Mouse (Mus musculus) adrenal gland, adult (tissue): Measurements from ENCODE around the gene Lst1.

ENCODE experiments used
- DNase-seq, 2 experiments: peaks; one replicate each; pipeline ENCODE4 v3.0.0; 2022 to 2023; ENCODE audit warnings: low spot score in 1 of 2; ENCODE audit not compliant: inconsistent age in 2 of 2

Gene Lst1

DNA sequence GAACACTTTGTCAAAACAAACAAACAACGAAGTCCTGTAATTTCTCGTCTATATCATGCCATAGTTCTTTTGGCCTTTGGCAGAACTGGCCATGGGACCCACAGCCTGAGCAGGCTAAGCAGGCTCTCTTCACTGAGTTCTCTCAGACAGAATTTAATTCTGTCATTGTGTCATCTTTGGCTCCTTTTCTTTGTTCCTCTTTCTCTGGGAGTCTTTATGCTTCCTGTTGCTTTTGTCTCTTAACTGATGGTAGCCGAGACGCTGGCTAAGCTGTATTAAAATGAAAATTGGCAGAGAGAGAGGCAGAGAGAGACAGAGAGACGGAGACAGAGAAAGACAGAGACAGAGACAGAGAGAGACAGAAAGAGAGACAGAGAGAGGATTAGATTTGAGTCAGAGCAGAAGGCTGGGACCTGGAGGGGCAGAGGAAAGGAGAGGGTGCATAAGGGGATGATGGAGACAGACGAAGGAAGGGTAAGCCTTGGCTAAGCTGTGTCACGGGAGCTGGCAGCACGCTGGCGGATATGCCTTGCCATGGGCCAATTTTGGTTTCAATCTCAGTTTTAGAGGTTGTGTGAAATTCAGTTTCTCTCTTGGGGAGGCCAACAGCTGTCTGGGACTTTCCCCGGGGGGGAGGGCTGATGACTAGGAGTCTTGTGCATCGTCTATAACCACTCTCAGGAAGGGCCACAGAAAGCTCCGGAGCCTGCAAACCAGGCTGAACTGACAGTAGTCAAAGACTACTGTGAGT is 21.7 kb upstream of the Lst1 start:
- DNase-seq, result no peak

DNA sequence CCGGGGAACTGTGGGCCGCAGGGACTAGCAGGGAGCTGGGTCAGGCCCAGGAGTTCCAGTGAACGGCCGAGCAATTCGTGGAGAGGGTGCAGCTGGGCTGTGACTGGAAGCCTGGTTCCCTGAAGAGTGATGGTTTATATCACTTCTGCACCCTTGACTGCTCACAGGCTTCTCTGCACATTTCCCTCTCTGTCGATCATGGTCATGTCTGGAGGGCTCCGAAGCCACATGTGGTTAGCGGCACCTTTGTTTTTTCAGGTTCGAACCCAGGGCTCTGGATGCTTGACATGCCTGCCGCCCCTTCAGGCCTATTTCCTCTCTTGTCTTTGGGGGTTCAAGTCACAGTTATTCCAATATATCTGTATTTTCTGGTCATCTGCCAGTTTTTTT is 17.1 kb upstream of the Lst1 start:
- no peak for DNase-seq

DNA sequence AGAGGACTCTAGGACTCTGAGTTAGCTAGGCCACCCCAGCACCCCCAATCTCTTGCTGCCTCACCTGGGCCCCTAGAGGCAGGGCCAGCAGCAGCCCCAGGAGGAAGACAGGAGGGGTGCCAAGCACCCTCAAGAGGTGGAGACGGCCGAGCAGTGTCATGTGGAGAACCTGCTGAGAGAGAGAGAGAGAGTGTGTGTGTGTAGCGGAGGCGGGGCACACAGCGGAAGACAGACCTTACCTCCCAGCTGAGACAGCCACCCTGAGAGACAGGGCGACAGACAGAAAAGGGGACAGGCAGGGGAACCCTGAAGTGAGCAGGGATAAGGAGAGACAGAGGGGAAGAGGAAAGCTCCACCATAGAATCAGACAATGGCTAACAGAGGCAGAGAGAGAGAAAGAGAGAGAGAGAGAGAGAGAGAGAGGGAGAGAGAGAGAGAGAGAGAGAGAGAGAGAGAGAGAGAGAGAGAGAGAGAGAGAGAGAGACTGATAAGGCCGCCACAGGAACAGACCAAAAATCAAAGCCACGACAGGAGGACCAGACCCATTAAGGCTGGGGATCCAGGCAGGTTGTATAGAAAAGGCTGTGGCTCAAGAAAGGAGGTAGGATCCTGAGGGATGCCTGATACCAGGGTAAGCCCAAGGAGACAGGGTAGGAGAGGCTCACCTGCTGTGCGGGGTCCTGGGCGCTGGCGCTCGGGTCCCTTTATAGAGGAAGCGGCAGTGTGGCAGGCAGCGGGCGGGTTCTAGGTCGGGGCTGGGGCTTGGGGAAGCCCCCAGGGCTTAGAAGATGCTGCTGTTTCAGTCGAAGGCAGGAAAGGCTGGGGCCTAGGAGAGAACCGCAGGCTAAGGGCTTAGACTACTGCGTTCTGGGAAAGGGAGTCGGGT is 16.5 kb upstream of the Lst1 start, which contains the start of gene Lta:
Gene Lta (minus strand): TSS at position 858 of the 886 bp plus-strand sequence.
- DNase-seq, result no peak

DNA sequence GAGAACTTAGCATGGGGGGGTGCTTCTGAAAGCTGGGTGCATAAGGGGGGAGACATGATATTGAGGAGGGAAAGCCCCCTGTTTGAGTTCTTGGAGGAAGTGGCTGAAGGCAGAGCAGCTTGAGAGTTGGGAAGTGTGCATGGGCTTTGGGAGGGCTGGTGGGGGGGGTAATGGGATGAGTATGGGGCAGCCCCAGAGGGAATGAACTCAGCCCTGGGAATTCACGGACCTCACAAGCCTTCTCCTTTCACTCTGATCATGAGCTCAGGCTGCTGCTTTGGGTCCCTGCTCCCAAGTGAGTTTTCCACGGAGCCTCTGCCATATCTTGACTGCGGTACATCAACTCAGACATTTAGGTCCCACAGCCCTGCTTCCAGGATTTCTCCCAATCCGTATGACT is 14.2 kb upstream of the Lst1 start:
- no peak for DNase-seq

DNA sequence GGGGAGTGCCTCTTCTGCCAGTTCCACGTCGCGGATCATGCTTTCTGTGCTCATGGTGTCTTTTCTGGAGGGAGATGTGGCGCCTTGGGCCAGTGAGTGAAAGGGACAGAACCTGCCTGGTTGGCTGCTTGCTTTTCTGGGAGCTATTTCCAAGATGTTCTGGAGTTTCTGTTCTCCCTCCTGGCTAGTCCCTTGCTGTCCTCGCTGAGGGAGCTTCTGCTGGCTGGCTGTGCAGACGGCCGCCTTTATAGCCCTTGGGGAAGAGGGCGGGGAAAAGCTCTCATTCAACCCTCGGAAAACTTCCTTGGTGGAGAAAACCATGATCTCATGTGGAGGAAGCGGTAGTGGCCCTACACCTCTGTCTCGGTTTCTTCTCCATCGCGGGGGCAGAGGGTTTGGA is 13.5 kb upstream of the Lst1 start, which contains the start of gene Tnf:
Gene Tnf (minus strand): TSS at position 221 of the 400 bp plus-strand sequence.
- peak; percentile 61 to 76 for DNase-seq

DNA sequence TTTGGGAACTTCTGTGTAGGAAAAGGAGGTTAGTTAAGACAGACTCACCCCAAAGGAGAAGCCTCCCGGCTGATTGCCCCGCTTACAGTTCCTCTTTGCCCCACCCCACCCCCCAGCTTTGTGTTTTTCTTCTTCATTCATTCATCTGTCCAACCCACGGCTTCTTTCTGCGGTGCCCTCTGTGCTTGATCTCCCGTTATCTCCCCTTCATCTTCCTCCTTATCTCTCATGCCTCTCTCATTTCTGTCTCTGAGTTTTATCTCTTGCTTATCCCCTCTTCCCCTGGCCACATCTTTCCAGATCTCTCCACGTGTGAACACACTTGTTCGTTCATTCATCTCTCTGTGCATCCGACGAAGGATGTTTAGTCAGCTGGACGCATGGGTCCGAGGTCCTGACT is 12.9 kb upstream of the Lst1 start:
- DNase-seq, result no peak

DNA sequence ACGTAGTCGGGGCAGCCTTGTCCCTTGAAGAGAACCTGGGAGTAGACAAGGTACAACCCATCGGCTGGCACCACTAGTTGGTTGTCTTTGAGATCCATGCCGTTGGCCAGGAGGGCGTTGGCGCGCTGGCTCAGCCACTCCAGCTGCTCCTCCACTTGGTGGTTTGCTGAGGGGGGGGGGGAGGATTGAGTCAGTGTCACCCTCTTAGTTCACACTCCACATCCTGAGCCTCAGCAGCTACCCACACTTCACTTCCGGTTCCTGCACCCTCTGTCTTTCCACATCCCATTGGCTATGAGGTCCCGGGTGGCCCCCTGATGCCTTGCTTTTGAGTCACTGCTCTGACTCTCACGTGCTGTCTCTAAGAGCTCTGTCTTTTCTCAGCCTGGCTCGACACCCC is 12.2 kb upstream of the Lst1 start:
- DNase-seq, result no peak

DNA sequence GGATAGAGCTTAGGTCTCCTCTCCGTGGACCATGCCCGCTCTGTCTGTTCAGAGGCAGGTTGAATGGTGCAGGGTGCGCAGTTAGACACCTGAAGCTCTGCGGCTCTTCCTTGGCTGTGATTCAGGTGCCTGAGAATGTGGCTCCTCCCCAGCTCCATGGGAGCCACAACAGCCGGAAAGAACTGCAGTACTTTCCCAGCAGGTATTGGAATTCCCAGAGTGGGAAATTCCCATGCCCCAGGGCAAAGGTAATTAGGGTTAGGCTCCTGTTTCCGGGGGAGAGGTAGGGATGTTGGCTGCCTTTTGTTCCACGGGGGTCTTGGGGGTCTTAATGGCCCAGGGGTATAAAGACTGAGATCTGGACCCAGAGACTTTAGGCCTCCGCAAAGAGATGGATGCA is 10.7 kb upstream of the Lst1 start:
- no peak for DNase-seq

DNA sequence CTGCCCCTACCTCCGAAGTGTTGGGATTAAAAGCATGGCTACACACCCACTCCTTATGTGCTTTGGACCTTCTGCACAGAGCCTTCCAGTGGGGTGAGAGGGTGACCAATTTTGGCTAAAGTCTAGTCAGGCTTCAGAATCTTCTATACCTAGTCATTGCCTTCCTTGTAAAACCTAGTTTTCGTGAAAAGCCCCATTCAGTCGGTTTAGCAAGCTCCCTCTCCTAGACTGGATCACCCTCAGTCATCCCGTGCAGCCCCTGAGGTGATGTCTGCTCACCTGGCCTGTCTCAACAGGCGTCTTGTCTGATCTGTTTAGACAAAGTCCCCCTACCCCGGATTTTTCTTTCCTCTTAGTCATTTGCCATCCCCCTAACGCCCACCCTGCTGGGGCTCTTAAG is 9.8 kb upstream of the Lst1 start:
- no peak for DNase-seq

DNA sequence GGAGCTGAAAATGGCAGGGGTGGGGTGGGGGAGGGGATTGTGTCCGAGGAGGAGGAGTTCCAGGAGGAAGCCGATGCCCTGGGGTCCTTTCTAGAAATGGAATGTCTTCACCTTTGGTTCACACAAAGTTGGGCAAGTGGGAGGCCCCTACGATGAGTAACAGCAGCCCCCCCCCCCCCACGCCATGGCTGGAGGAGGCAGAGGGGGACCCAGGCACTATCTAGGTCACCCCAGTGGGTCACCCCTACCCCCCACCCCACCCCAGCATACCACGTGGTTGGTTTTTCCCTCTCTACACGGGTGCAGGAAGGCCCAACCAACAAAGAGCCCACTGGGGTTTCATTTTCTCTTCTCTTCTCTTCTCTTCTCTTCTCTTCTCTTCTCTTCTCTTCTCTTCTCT is 8.9 kb upstream of the Lst1 start:
- no peak for DNase-seq

DNA sequence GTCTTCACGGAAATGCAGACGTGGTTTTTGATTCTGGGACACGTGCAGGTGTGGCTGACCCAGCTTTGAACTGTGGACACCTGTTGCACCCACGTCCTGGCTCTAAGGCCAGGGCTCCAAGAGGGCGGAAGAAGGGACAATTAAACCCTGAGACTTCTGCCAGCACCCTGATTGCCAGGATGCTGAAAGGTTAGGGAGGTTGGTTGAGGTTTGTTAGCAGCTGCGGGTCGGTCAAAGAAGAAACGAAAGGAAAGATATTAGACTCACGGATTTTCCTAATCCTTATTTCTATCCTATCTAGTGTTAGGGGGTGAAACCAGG is 8.0 kb upstream of the Lst1 start:
- DNase-seq, result no peak

DNA sequence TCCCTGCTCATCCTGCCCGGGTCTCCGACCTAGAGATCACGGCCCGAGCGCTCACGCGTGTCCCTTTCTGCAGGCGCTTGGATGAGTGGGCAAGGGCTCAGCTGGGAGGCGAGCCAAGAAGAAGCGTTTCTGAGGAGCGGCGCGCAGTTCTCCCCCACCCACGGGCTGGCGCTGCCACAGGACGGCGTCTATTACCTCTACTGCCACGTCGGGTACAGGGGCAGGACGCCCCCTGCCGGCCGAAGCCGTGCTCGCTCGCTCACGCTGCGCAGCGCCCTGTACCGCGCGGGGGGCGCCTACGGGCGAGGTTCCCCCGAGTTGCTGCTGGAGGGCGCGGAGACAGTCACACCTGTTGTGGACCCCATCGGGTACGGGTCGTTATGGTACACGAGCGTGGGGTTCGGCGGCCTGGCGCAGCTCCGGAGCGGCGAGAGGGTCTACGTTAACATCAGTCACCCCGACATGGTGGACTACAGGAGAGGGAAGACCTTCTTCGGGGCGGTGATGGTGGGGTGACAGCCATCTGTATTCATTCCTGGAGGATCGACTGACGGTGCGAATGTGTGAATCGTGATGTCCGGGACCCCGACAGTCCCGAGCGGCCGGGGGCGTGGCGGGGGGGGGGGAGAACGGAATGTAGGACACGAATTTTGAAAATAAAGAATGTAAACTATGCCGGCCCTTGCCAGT is 7.5 kb upstream of the Lst1 start:
- DNase-seq, result peak; percentile 82 to 92

DNA sequence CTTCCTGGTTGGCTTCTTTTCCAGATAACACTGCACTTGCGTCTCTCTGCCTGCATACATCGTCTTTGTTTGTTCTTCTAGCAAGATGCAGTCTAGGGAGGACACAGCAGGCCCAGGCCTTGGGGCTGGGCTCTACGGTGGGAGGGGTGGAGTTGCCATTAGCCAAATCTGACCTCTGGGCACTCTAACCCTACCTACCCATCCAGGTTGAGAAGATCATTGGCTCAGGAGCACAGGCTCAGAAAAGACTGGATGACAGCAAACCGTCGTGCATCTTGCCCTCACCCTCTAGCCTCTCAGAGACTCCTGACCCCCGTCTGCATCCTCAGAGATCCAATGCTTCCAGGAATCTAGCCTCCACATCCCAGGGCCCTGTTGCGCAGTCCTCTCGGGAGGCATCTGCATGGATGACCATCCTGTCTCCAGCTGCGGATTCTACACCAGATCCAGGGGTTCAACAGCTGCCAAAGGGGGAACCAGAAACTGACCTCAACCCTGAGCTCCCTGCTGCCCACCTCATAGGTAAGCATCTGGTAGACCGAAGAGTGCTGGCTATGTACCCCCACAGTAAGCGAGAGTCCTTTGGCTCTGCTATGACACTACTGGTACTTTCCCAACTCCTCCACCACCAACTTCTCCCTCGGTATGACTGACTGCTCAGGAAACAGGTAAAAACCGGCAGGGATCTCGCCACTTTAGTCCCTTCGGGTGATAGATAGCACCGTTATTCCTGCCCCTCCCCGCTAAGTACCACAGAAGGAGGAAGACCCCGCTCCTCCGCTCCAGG is 6.8 kb upstream of the Lst1 start:
- DNase-seq, result no peak

DNA sequence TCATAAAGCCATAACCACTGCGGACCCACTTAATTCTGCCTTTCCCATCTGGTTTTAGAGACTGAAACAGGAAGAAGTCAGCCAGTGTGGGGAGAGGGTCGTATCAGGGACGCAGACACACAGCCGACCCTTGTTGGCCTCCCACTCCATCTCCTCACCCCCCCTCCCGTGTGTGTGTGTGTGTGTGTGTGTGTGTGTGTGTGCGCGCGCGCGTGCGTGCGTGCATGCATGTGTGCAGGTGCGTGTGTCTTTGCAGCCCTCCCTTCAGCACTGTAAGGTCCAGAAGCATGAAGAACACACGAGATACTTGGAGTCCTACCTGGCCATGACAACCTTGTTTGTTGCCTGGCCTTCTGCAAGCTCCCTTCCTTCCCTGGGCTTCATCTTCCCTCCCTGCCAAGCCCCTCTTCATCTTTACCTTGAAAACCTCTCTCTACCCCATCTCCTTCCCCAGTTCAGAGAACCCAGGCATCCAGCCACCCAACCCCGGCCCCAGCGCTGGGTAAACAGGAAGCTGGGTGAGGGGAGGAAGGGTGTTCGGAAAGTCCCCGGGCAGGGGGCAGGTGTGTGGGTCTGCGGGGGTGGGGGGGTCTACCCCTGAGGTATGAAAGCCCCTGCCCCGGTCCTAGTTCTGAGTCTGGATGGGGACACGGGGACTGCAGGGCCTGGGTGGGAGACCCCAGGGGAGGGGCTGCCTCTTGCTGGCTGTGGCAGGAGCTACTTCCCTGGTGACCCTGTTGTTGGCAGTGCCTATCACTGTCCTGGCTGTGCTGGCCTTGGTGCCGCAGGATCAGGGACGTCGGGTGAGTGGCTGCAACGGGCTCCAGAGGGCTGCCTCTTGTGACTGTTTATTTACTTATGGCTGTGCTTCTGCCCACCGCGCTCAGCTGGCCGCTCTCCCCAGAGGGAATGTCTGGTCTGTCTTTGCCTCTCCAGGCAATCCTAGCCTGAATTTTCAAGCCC is 5.9 kb upstream of the Lst1 start, which contains the start of gene Ltb:
Gene Ltb (plus strand): TSS at position 559 of the 963 bp plus-strand sequence.
- DNase-seq, result peak; percentile 59 to 85

DNA sequence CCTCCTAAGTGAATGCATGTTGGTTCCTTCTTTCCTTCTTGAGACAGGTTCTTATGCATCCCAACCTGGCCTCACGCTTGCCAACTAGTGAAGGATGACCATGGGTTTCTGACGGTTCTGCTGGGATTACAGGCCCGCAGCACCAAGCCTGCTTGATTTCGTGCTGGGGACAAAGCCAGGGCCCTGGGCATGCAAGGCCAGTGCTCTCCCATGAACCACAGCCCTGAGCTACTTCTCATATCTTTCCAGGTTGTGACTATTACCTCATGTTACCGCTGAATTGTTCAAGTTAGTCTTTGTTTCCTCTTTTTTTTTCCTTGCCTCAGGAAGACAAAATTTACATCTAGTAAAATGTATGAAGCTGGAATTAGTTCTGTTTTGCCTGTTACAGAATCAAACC is 4.7 kb upstream of the Lst1 start:
- DNase-seq, result peak in 1 of 2 experiments; percentile 82

DNA sequence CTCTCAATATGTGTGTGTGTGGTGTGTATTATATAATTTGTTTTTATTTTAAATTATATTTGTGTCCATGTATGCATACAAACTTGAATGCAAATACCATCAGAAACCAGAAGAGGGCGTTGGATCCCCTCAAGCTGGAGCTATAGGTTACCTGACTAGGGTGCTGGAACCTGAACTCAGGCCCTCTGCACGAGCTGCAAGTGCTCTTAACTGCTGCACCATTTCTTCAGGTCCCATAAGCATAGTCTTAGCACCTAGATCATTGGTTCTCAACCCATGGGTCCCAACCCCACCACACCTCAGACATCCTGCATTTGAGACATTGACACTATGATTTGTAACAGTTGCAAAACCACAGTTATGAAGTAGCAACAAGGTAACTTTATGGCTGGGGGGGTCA is 3.5 kb upstream of the Lst1 start:
- no peak for DNase-seq

DNA sequence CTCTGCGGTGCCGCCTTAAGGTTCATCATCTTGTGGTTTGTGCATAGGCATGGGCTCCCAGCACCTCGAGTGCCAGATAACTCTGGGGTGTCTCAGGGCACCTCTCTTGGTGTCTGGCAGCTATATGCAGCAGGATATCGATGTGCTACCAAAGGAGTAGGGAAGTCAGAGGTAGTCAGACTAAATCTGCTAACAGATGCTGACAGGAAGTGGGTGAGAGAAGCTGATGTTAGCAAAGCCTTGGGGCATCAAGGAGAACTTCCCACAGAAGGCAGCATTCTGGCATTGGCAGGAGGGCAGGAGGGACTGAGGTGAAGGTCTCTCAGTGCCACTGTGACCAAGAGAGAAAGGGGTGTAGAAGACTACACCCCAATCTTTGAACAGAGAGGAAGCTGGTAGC is 1.9 kb upstream of the Lst1 start:
- no peak for DNase-seq

DNA sequence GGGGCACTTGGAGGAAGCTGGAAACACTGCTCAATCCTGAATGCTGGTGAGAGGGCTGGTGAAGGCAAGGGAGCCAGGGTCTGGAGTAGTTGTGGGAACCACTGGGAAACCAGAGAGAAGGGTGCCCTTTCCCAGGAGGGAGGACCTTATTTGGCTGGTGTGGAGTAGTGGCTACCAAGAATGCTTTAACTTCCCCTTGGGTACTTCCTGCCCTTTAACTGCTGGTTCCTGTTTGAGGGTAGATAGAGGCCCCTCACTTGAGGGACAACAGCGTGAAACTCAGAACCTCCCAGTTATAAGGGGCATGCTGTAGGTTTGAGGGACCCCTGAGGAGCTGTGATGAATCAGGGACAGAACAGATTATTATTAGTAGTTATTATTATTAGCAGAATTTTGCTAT is 947 bp upstream of the Lst1 start:
- DNase-seq, result no peak

DNA sequence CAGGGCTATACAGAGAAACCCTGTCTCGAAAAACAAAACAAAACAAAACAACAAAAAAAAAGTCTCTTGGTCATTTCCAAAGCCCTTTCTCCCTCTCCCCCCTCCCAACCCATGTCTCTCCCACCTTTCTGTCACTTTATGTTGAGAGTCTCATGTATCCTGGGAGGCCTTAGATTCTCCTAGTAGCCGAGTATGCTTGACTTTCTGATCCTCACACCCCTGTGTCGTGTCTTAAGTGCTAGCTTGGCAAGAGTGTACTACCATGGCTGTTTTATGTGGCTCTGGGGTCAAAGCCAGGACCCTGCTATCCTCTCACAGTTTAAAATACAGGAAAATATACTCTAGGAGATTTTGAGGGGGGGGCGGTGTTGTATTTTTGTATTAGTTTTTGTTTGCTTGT is 894 bp downstream of the Lst1 start:
- DNase-seq, result no peak

DNA sequence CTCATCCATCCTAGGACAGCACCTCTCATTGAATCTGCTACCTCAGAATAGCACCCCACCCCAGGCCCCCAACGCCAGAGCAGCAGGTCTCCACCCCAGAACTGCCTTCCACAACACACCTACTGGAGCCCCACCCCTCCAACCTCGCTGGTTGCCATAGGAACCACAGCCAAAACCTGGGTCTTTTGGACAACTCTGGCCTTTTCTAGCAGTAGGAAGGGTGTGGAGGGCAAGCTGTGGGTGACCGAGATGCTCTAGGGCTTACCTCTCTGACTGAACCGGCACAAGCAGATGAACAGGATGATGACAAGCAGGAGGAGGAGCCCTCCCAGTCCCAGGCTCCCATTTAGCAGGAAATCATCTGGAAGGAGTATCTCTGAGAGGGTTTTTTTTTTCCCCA is 1.6 kb downstream of the Lst1 start:
- peak in 1 of 2 experiments; percentile 60 for DNase-seq
